Mouse (Mus musculus) testis, adult 2 months (tissue): ENCODE measurements around the gene Pgls.

Experiments used
- CTCF ChIP-seq: fragments of 200-500 bp; IDR thresholded peaks from 2 replicates; pipeline ENCODE4 v1.5.1; 2012; ENCODE audit warnings: low read depth, mild to moderate bottlenecking, inconsistent platforms, low read length, moderate library complexity; ENCODE audit not compliant: control insufficient read depth, insufficient read depth, insufficient replicate concordance
- POLR2A ChIP-seq: fragments of 200-500 bp; IDR thresholded peaks from 2 replicates; pipeline ENCODE4 v1.6.1; 2012; ENCODE audit warnings: low read depth, mild to moderate bottlenecking, inconsistent platforms, low read length, moderate library complexity; ENCODE audit not compliant: control insufficient read depth

DNA sequence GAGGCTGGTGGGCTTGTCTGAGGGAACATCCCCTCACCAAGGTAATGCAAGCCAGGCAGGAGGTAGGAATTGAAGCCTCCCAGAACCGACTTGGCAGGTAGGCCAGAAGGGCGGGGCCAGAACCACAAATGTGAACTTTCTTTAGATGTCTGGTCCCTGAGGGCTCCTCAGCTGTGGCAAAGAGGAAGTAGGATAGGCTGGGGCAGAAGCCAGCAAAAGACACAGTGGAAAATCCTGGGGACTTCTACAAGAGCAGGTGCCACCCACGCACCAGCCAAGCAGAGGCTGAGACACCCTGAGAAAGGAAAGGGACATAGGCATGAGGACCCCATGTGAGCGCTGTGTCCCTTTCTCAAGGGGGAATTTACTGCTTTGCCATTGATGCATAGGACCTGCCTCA lies 4.8 kb downstream of the Pgls start:
- TF ChIP-seq CTCF (no peak), POLR2A (no peak)
